Mouse (Mus musculus): ENCODE measurements at regions not wholly inside any gene's neighbourhood (a gene's known extent, or its start where the extent isn't known, plus 50 kb on each side); places are given as distances from the start of the nearest gene placed in this dataset.

DNA sequence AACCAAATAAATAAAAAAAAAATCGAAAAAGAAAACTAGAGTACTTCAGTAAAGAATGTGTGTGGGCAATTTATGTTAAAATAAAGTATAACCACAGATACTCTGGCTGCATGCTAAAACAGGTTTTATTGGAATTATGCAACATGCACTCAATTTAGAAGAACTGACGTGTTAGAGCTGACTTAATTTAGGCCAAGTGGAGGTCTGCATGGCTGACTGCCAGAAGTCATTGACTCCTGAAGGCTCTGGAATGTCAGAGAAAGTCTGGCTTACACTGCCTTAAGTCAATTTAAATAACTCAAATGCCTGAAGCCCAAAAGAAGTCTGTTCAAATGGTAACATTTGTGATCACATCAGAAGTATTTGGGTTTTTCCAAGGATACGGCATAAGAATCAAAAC is 198.1 kb upstream of the Gm10192 start:
- no peak for TF ChIP-seq CTCF (IDR thresholded peaks at IDR 0.05; ENCODE audit: low read depth)
- no peak for TF ChIP-seq EP300 (IDR thresholded peaks at IDR 0.05; ENCODE audit: low read depth)
